Mouse (Mus musculus) spleen, postnatal 14 days (tissue): Measurements from ENCODE around the gene Kcnk7.

ENCODE experiments used
- DNase-seq, 2 experiments: peaks; one replicate each; pipeline ENCODE4 v3.0.0; 2021 to 2022; ENCODE audit warnings: low spot score in 2 of 2

Gene Kcnk7

GRCm38 (mm10) chr19:5689565-5690342 is 14.4 kb upstream of the Kcnk7 start:
- DNase-seq: peak; percentile 70 to 77

DNA sequence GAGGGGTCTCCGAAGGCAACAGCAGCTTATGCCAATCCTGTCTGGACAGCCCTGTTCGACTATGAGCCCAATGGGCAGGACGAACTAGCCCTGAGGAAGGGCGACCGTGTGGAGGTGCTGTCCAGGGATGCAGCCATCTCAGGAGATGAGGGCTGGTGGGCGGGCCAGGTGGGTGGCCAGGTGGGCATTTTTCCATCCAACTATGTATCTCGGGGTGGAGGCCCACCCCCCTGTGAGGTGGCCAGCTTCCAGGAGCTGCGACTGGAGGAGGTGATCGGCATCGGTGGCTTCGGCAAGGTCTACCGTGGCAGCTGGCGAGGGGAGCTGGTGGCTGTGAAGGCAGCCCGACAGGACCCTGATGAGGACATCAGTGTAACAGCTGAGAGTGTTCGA is 13.8 kb upstream of the Kcnk7 start:
- no peak for DNase-seq

DNA sequence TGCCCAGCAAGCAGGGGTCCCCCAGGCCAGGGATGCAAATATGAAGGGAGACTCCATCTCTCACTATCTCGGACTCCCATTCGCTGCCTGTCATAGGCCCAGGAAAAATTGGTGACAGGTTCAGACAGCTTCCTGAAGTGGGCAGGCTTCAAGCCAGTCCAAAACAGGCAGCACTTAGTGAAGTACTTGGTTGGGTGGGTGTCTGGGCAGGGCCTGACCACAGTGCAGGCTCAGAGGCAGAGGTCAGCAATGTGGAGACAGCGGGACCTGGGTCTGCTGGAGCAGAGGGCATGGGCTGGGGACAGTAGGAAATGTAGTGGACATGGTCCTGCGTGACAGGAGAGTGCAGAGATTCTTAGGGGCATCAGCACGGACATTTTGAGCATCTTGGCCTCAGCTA is 12.6 kb upstream of the Kcnk7 start:
- DNase-seq: no peak

DNA sequence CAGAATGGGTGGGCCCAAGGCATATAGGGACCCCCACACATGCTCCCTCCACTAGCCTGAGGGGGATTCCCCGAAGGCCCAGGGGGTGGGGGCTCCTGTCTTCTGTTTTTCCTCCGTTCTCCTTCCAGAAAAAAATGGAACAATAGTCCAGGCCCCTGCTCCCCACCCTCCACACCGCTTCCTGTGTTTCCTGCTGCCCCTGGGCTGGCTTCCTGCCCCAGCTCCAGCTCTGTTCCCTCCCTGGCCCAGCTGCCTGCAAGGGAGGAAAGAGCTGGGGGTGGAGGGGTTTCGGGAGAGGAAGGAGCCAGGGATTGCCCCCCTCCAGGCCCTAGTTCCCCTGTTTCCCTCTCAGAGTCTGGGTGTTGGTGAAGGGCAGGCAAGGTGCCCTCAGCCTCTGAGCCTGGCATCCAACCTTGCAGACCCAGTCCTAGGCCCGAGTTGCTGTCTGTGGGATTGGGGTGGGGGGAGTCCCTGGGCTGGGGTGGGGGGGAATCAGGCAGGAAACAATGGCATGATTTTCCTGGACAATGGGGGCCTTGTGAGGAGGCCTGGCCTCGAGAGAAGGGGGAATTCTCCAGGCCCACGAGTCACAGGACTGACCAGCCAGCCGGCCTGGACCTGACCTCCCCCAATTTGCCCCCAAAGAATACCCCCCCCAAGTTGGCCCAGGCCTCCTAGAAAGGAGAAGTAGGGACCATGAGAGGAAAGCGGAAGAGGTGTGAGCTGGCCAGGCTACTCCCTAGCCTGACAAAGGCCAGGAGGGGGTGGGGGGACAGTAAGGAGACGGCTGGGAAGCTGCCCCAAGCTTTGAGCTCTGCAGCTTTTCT is 11.9 kb upstream of the Kcnk7 start:
- DNase-seq: no peak

DNA sequence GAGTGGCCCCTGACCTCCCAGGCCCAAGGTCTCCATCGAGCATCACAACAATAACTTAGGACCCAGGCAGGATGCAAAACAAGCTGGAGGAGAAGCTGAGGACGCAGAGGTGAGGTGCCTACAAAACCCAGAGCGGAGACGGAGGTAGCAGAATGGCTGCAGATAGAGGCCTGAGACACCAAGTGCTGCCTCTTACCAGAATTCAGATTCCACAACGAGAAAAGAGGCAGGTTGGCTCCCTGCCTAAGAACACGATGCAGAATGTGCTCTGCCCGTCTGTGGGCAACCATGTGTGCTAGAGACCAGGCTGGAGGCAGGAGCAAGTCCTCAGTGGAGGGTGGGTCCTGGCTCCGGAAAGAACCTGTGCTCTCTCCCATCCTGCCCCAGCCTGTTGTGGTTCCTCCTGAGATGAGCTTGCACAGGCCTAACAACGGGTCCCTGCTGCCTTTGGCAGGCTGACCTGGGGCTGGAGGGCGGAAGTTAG is 11.2 kb upstream of the Kcnk7 start:
- DNase-seq: no peak

DNA sequence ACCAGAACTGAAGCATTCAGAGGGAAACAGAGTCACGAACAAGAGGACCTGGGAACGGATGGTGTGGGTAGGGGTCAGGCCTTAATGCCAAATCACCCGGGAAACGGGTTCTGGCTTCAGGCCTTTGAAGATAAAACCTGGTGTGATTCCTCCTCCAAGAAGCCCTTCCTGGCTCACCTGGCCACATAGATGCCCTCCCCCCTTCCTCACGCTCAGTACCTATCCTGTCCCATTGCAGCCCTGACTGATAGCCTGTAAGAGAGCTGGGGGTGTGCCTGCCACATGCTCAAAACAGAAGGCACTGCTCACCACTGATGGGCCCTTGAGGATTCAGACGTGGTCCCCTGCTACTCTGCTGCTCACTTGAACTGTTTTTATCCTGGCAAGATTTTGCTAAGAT is 10.4 kb upstream of the Kcnk7 start:
- no peak for DNase-seq

DNA sequence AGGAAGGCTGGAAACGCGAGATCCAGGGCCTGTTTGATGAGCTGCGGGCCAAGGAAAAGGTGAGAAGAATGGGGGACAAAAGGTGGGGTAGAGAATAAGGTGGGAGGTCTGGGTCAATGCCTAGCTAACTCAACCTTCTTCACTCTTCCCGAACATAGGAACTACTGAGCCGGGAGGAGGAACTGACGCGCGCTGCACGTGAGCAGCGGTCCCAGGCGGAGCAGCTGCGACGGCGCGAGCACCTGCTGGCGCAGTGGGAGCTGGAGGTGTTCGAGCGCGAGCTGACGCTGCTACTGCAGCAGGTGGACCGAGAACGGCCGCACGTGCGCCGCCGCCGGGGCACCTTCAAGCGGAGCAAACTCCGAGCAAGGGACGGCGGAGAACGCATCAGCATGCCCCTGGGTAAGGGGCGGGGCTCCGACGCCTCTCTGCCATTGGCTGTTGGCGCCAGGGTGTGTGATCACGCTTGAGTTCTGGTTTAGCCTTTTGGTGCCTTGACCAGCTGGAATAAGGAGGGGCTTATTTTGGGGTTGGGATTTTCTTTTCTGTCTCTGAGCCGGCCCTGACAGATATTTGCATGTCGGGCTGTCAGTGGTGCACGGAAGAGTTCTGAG is 8.2 kb upstream of the Kcnk7 start:
- no peak for DNase-seq

DNA sequence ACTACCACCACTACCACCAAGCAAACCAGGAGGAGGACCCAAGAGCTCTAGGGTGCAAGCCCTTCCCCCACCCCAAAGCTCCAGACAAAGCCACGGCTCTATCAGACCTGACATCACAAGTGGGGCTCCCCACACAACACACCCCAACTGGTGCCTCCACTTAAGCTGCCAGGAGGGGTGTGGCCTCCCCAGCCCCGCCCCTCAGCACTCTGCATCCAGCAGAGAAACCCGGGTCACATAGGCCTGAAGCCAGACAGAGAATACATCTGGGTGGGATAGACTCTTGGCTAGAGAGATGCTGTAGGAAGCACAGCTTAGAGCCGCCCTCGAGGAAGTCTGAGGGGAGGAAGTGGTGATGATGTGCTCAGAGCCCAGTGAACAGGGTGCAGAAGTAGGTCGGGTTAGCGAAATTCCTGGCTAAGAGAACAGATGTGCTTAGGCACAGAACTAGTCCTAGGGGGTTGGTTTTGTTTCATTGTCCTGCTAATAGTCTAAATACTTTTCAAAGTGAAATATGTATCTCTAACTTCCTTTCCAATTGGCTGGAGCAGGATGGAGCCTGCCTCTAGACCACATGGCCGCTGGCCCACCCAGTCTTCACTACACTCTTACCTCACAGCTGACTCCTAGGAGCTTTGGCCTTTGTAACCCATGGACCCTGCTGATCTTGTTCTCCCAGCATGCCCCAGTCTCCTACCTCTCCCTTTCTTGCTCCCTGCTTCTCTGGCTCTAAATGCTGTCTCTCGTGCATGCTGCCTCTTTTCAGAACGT is 819 bp downstream of the Kcnk7 start:
- DNase-seq: peak in 1 of 2 experiments; percentile 51

DNA sequence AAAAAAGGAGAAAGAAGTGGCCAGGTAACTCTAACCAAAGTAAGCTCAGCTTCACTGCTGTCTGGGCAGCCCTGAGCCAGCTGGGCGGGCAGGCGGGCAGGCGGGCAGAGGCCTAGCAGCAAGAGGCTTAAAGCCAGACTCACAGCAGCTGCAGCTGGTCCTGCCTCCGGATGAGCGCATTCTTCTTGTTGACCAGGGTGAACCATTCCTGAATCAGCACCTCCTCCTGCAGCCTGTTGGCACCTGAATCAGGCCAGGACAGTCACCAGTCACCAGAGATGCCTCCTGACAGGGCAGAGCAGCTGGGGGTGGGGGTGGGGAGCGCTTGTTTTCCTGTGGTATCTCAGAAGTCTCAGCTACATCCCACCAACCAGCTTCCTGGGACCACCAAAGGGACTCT is 5.9 kb downstream of the Kcnk7 start:
- no peak for DNase-seq

GRCm38 (mm10) chr19:5710581-5710980 is 6.4 kb downstream of the Kcnk7 start:
- no peak for DNase-seq

DNA sequence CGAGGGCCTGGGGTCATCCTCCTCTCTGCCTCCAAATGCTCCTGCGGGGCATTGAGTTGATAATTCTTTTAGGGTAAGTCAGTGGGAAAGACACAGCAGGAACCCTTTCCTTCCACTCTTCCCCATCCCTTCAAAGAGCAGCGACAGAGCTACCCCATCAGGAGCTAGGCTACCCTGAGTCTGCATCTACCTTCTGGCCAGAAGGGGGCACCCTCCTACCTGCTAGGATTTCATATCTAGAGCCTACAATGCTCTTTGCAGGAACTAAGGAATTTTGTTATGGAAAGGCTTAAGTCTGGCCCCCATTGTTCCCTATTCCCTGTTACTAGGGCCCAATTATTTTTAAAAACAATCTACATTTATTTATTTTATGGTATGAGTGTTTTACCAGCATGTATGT is 7.1 kb downstream of the Kcnk7 start:
- peak in 1 of 2 experiments; percentile 68 for DNase-seq

DNA sequence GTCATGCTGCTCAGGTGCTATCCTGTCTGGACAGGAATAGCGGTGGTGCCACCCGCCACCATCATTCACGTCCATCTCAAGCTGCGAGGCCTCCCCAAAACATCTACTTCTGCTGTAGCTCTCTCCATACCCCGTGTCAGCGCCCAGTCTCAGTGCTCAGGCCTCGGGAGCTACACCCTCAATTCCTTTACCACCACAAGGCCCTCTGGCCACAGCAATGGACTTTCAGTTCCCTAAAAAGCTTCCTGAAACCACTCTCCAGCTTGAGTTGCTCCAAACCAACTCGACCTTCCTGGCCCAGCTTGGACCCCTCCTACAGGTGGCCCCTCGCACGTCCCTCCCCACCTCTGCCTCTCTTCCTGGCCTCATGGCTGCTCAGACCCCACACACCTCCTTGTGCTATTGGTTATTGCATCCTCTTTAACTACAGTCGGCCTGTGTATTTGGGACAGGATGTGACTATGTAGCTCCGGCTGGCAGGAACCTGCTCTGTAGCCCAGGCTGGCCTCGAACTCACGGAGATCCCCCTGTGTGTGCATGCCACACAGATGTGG is 7.8 kb downstream of the Kcnk7 start:
- DNase-seq: no peak

GRCm38 (mm10) chr19:5713255-5713654 is 9.1 kb downstream of the Kcnk7 start:
- no peak for DNase-seq

GRCm38 (mm10) chr19:5713730-5714129 is 9.6 kb downstream of the Kcnk7 start:
- no peak for DNase-seq

DNA sequence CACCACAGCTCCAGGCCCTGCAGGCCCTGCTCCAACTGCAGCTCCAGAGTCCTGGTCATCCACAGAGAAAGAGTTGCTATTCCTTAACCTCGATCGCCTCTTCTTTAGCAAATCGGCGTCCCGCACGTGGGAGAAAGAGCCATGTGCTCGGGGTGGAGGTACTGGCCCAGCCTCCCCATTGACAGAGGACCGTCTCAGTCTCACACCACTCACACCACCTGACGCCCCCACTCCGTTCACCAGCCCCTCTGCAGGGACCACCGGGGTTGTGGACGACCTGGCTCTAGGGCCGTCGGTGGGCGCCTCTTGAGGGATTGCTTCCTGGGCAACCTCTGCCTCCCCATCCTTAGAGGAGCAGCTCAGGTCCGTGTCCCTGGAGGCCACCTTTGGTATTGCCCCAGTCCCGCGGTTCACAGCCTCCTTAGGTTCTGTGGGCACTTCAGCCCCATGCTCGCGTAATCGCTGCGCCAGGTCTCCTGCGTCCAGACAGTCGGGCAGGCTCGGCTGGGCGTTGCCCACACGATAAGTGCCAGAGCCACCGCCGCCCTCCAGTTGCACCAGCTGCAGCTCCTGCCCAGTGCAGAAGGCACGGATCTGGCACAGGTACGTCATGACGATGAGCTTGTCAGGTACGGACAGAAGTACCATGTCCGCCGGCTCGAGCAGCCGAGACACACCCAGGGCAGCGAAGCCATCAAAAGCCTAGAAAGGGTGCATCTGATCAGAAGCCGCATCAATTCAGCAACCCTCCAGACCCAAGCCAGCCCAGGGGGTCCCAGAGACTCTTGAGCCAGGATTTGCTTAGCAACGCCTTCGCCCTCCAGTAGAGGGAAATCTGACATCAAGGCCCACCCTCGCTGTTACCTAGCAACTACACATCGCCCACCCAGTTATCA is 11.9 kb downstream of the Kcnk7 start:
- DNase-seq: peak; percentile 55 to 64

GRCm38 (mm10) chr19:5716955-5717354 is 12.8 kb downstream of the Kcnk7 start:
- no peak for DNase-seq

GRCm38 (mm10) chr19:5721233-5721632 is 17.1 kb downstream of the Kcnk7 start:
- DNase-seq: no peak

GRCm38 (mm10) chr19:5722848-5723425 is 18.8 kb downstream of the Kcnk7 start:
- no peak for DNase-seq

GRCm38 (mm10) chr19:5723934-5724548 is 19.9 kb downstream of the Kcnk7 start:
- no peak for DNase-seq

DNA sequence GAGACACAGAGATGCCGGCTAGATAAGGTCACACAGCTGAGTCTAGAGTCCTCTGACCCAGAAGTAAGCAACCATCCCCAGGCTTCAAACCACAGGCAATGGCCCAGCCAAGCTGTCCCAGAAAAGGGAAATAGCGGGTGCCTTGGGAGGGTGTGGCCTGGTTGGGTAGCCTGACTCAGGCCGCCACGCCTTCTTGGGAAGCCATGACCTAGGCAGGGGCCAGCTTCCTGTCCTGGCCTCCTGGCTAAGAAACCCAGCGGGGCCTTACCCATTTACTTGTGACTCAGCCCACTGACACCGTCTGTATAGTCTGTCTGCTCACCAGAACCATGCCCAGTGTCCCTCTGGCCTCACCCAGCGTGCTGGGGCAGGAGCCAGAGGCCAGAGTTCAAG is 20.4 kb downstream of the Kcnk7 start:
- peak; percentile 68 to 72 for DNase-seq
